Mouse (Mus musculus): ENCODE measurements around the gene Prps1l3.

The Prps1l3 gene

GRCm38 (mm10) chr12:57243671-57244495 lies 13.7 kb downstream of the Prps1l3 start:
- no peak for DNase-seq (ENCODE audit: extremely low spot score)

GRCm38 (mm10) chr12:57258572-57258971 lies 28.4 kb downstream of the Prps1l3 start:
- no peak for DNase-seq (ENCODE audit: extremely low spot score)

- no peak for DNase-seq (ENCODE audit: extremely low spot score)
These were observed 45.2 kb downstream of the Prps1l3 start for GRCm38 (mm10) chr12:57275456-57275855.

GRCm38 (mm10) chr12:57281155-57282114 lies 51.2 kb downstream of the Prps1l3 start:
- peak; percentile 24 for DNase-seq (ENCODE audit: extremely low spot score)

- DNase-seq (ENCODE audit: extremely low spot score) = no peak
These were observed 55.3 kb downstream of the Prps1l3 start for GRCm38 (mm10) chr12:57285303-57286059.

All from embryo, embryonic 9.5 days (tissue).